20 mouse cellular contexts compared by ENCODE assay signal in genomic region chr2:131933013-131933412, GRCm38 (mm10). TPM values are rescaled to one million over a fixed set of nuclear protein-coding genes. Genes with fewer than 3 reads are reported as not detected.
DNase-seq lines count a peak whose midpoint lies in the region; ATAC-seq and TF ChIP-seq lines count a peak whose summit lies in the region.
"Had no signal": no experiment of that assay in that cellular context is flagged by ENCODE, and none has a peak within 500 bp of the region (broad histone marks: within the 10 kb centered on the region; RNA-seq: fewer than 3 reads in every experiment).

No protein-coding gene starts in this region.

- H3K27ac ChIP-seq in heart, postnatal 0 days (ENCODE audit: low read depth), result peak overlapping the region; percentile 26; the same call in 1 of the 2 replicates
- 0 out of 2 replicates have a peak overlapping the region, but pooled peaks have one; percentile 9 for H3K27ac ChIP-seq in midbrain, embryonic 14.5 days (replicated peaks; ENCODE audit: low read depth, low read length)
- no peak overlapping the region for H3K27ac ChIP-seq in midbrain, embryonic 13.5 days
- no peak overlapping the region for H3K27ac ChIP-seq in hindbrain, embryonic 14.5 days
- peak overlapping the region; percentile 51; the same call in 1 of the 2 replicates for H3K27ac ChIP-seq in stomach, embryonic 16.5 days (ENCODE audit: low read length)
- H3K27ac ChIP-seq: liver, embryonic 14.5 days had no signal

- no peaks in the 10 kb centered on the region for H3K9me3 ChIP-seq in heart, postnatal 0 days (replicated peaks; ENCODE audit: control insufficient read depth, low read length)
- H3K9me3 ChIP-seq in midbrain, embryonic 14.5 days (ENCODE audit: control insufficient read depth, low read length), result no peaks in the 10 kb centered on the region
- no peaks in the 10 kb centered on the region for H3K9me3 ChIP-seq in midbrain, embryonic 13.5 days
- H3K9me3 ChIP-seq in hindbrain, embryonic 14.5 days (ENCODE audit: control insufficient read depth, low read length), result no peaks in the 10 kb centered on the region
- H3K9me3 ChIP-seq in stomach, embryonic 16.5 days (replicated peaks; ENCODE audit: control insufficient read depth, low read length), result no peaks in the 10 kb centered on the region
- H3K9me3 ChIP-seq: heart, embryonic 15.5 days had no signal

- ATAC-seq in heart, postnatal 0 days (ENCODE audit: insufficient read depth, low read depth), result no peak
- no peak for ATAC-seq in midbrain, embryonic 14.5 days (ENCODE audit: low FRiP score, low TSS enrichment)
- no peak for ATAC-seq in midbrain, embryonic 13.5 days
- peak; percentile 55 for ATAC-seq in hindbrain, embryonic 14.5 days (ENCODE audit: low FRiP score)
- no peak for ATAC-seq in stomach, embryonic 16.5 days (ENCODE audit: insufficient read depth, low FRiP score)
- ATAC-seq: activated CD4-positive, CD25-positive, alpha-beta regulatory T cell, adult 4 months had no signal

- no peak overlapping the region for H3K4me2 ChIP-seq in heart, postnatal 0 days (ENCODE audit: low read depth, low read length)
- no peak overlapping the region for H3K4me2 ChIP-seq in midbrain, embryonic 14.5 days (ENCODE audit: low read length)
- no peak overlapping the region for H3K4me2 ChIP-seq in midbrain, embryonic 13.5 days (replicated peaks)
- no peak overlapping the region for H3K4me2 ChIP-seq in hindbrain, embryonic 14.5 days (replicated peaks)
- H3K4me2 ChIP-seq in stomach, embryonic 16.5 days (ENCODE audit: low read depth, low read length), result no peak overlapping the region
- H3K4me2 ChIP-seq: heart, embryonic 15.5 days had no signal

- H3K4me3 ChIP-seq in heart, postnatal 0 days (ENCODE audit: low read depth, low read length), result no peak overlapping the region
- no peak overlapping the region for H3K4me3 ChIP-seq in midbrain, embryonic 14.5 days (replicated peaks; ENCODE audit: low read depth, low read length)
- H3K4me3 ChIP-seq in midbrain, embryonic 13.5 days (replicated peaks), result no peak overlapping the region
- H3K4me3 ChIP-seq in hindbrain, embryonic 14.5 days (replicated peaks; ENCODE audit: low read length), result no peak overlapping the region
- no peak overlapping the region for H3K4me3 ChIP-seq in stomach, embryonic 16.5 days (replicated peaks; ENCODE audit: low read length)
- H3K4me3 ChIP-seq: heart, embryonic 15.5 days had no signal

- H3K36me3 ChIP-seq in heart, postnatal 0 days (replicated peaks; ENCODE audit: control insufficient read depth, insufficient read depth, low read length), result peaks cover 17% of the 10 kb centered on the region
- peaks cover 18% of the 10 kb centered on the region for H3K36me3 ChIP-seq in midbrain, embryonic 14.5 days (ENCODE audit: control insufficient read depth, insufficient read depth, low read length)
- H3K36me3 ChIP-seq in midbrain, embryonic 13.5 days, result peaks cover 16% of the 10 kb centered on the region
- peaks cover 18% of the 10 kb centered on the region for H3K36me3 ChIP-seq in hindbrain, embryonic 14.5 days (replicated peaks; ENCODE audit: control insufficient read depth, insufficient read depth)
- no peaks in the 10 kb centered on the region for H3K36me3 ChIP-seq in stomach, embryonic 16.5 days (ENCODE audit: control insufficient read depth, insufficient read depth, low read length)

- no peak for TF ChIP-seq CTCF in heart, postnatal 0 days (IDR thresholded peaks at IDR 0.05; ENCODE audit: low read depth)

- H3K4me1 ChIP-seq in heart, postnatal 0 days (ENCODE audit: control insufficient read depth, insufficient read depth), result peaks cover 17% of the 10 kb centered on the region; the same call in 1 of the 2 replicates
- H3K4me1 ChIP-seq in midbrain, embryonic 14.5 days (ENCODE audit: control insufficient read depth, insufficient read depth, low read length), result no peaks in the 10 kb centered on the region
- H3K4me1 ChIP-seq in midbrain, embryonic 13.5 days (replicated peaks), result peaks cover 11% of the 10 kb centered on the region
- H3K4me1 ChIP-seq in hindbrain, embryonic 14.5 days (replicated peaks; ENCODE audit: control insufficient read depth, insufficient read depth, low read length), result no peaks in the 10 kb centered on the region
- peaks cover 9% of the 10 kb centered on the region; the same call in 1 of the 2 replicates for H3K4me1 ChIP-seq in stomach, embryonic 16.5 days (ENCODE audit: control insufficient read depth, insufficient read depth, low read length)

- no peak for DNase-seq in heart, postnatal 0 days (ENCODE audit: low spot score)
- no peak for DNase-seq in heart, adult 18-20 months
- no peak for DNase-seq in midbrain, embryonic 14.5 days
- DNase-seq in hindbrain, embryonic 14.5 days (ENCODE audit: low spot score), result no peak
- DNase-seq in ovary, postnatal 14 days (ENCODE audit: low spot score), result no peak
- DNase-seq in urinary bladder, postnatal 4 days (ENCODE audit: low spot score in 2 of 2), result no peak
- DNase-seq: adrenal gland, postnatal 36 days; cerebellum, adult 9-10 months; thymus, postnatal 36 days had no signal

- H3K9ac ChIP-seq in heart, postnatal 0 days (replicated peaks; ENCODE audit: low read depth, low read length), result no peak overlapping the region
- H3K9ac ChIP-seq in midbrain, embryonic 14.5 days (replicated peaks; ENCODE audit: low read length), result no peak overlapping the region
- H3K9ac ChIP-seq in midbrain, embryonic 13.5 days (replicated peaks), result no peak overlapping the region
- H3K9ac ChIP-seq in hindbrain, embryonic 14.5 days, result no peak overlapping the region
- H3K9ac ChIP-seq in stomach, embryonic 16.5 days (ENCODE audit: low read length), result no peak overlapping the region
- H3K9ac ChIP-seq: heart, embryonic 15.5 days; liver, embryonic 14.5 days had no signal

- no peak for TF ChIP-seq EP300 in heart, postnatal 0 days (IDR thresholded peaks at IDR 0.05; ENCODE audit: low read depth)

- WGBS in heart, postnatal 0 days, result 60% methylated on average over 6 of the region's 6 CpGs
- 33% methylated on average over 6 of the region's 6 CpGs for WGBS in midbrain, embryonic 14.5 days
- 34% methylated on average over 6 of the region's 6 CpGs for WGBS in midbrain, embryonic 13.5 days
- 38% methylated on average over 6 of the region's 6 CpGs for WGBS in hindbrain, embryonic 14.5 days
- WGBS in stomach, embryonic 16.5 days, result 23% methylated on average over 6 of the region's 6 CpGs

- no peaks in the 10 kb centered on the region for H3K27me3 ChIP-seq in heart, postnatal 0 days (ENCODE audit: control insufficient read depth, insufficient read depth, low read length)
- no peaks in the 10 kb centered on the region for H3K27me3 ChIP-seq in midbrain, embryonic 14.5 days (ENCODE audit: control insufficient read depth, insufficient read depth, low read length)
- H3K27me3 ChIP-seq in midbrain, embryonic 13.5 days, result no peaks in the 10 kb centered on the region
- H3K27me3 ChIP-seq in hindbrain, embryonic 14.5 days (ENCODE audit: control insufficient read depth, insufficient read depth, low read length), result no peaks in the 10 kb centered on the region
- no peaks in the 10 kb centered on the region for H3K27me3 ChIP-seq in stomach, embryonic 16.5 days (ENCODE audit: control insufficient read depth, insufficient read depth, low read length)
- H3K27me3 ChIP-seq: CH12.LX; heart, embryonic 15.5 days had no signal

RNA-seq across cellular contexts. Expression of gene Prnd, which starts 17.6 kb away (rescaled TPM):
- total RNA-seq in heart, postnatal 0 days (2014; rRNA removed; ENCODE audit: low replicate concordance), result 8.1 and 9.5 TPM in 2 replicates
- polyA plus RNA-seq in heart, postnatal 0 days (2015; fragmentation: Nextera tagmentation; extraction: Ambion mirVana), result 16.6 and 18.6 TPM in 2 replicates
- 1 to 10 TPM in 1 of 2 experiments, not detected in 1; 1.7 TPM for total RNA-seq in heart, adult 18-20 months (2021)
- polyA plus RNA-seq in midbrain, embryonic 14.5 days (2014; fragmentation: Nextera tagmentation; extraction: Ambion mirVana), result 6.4 and 14.1 TPM in 2 replicates
- polyA plus RNA-seq in midbrain, embryonic 13.5 days (2015; fragmentation: Nextera tagmentation; extraction: Ambion mirVana), result 8.7 and 9.2 TPM in 2 replicates
- 11.8 and 15.0 TPM in 2 replicates for polyA plus RNA-seq in hindbrain, embryonic 14.5 days (2014; fragmentation: Nextera tagmentation; extraction: Ambion mirVana)
- 39.3 and 44.0 TPM in 2 replicates for polyA plus RNA-seq in stomach, embryonic 16.5 days (2015; fragmentation: Nextera tagmentation; extraction: Ambion mirVana)

RNA-seq across cellular contexts. Expression of gene Prn, which starts 23.3 kb away (rescaled TPM):
- total RNA-seq in heart, postnatal 0 days (2014; rRNA removed; ENCODE audit: low replicate concordance), result not detected in 2 replicates
- not detected in 2 replicates for polyA plus RNA-seq in heart, postnatal 0 days (2015; fragmentation: Nextera tagmentation; extraction: Ambion mirVana)
- total RNA-seq in heart, adult 18-20 months (2021), result under 1 TPM; 0.42 to 0.64 TPM
- not detected in 2 replicates for polyA plus RNA-seq in midbrain, embryonic 14.5 days (2014; fragmentation: Nextera tagmentation; extraction: Ambion mirVana)
- 0.34 TPM in 1 of 2 replicates, not detected in the other for polyA plus RNA-seq in midbrain, embryonic 13.5 days (2015; fragmentation: Nextera tagmentation; extraction: Ambion mirVana)
- not detected in 2 replicates for polyA plus RNA-seq in hindbrain, embryonic 14.5 days (2014; fragmentation: Nextera tagmentation; extraction: Ambion mirVana)
- 0.37 TPM in 1 of 2 replicates, not detected in the other for polyA plus RNA-seq in stomach, embryonic 16.5 days (2015; fragmentation: Nextera tagmentation; extraction: Ambion mirVana)
- total RNA-seq: CH12.LX; left cerebral cortex, postnatal 10 days had no signal
- polyA plus RNA-seq: activated CD4-positive, CD25-positive, alpha-beta regulatory T cell, adult 4 months; gonadal fat pad, adult 2 months; heart, embryonic 15.5 days; kidney, embryonic 14.5 days; liver, embryonic 14.5 days; neural tube, embryonic 11.5 days; stomach, embryonic 14.5 days had no signal

RNA-seq across cellular contexts. Expression of gene Prnp, which starts 23.3 kb away (rescaled TPM):
- 139 and 157 TPM in 2 replicates for total RNA-seq in heart, postnatal 0 days (2014; rRNA removed; ENCODE audit: low replicate concordance)
- polyA plus RNA-seq in heart, postnatal 0 days (2015; fragmentation: Nextera tagmentation; extraction: Ambion mirVana), result 90.6 and 91.7 TPM in 2 replicates
- total RNA-seq in heart, adult 18-20 months (2021), result 100 to 1,000 TPM; 127 to 135 TPM
- polyA plus RNA-seq in midbrain, embryonic 14.5 days (2014; fragmentation: Nextera tagmentation; extraction: Ambion mirVana), result 97.3 and 118 TPM in 2 replicates
- polyA plus RNA-seq in midbrain, embryonic 13.5 days (2015; fragmentation: Nextera tagmentation; extraction: Ambion mirVana), result 109 and 114 TPM in 2 replicates
- polyA plus RNA-seq in hindbrain, embryonic 14.5 days (2014; fragmentation: Nextera tagmentation; extraction: Ambion mirVana), result 99.5 and 101 TPM in 2 replicates
- polyA plus RNA-seq in stomach, embryonic 16.5 days (2015; fragmentation: Nextera tagmentation; extraction: Ambion mirVana), result 70.4 and 73.5 TPM in 2 replicates

Comparison
In these comparisons a context has a peak if more than half of its experiments do, and no peak if none do; other contexts are left out.
1. H3K27ac ChIP-seq: peak in heart, postnatal 0 days (single experiment), midbrain, embryonic 14.5 days (single experiment) and stomach, embryonic 16.5 days (single experiment); none in midbrain, embryonic 13.5 days (single experiment) and hindbrain, embryonic 14.5 days (single experiment).